Mouse (Mus musculus) pancreas, adult 10 weeks (tissue): Measurements from ENCODE around the gene Gm20773. TPM values are rescaled to one million over a fixed set of nuclear protein-coding genes. Genes with fewer than 3 reads are reported as not detected.

Experiments used
- polyA plus RNA-seq: library from polyadenylated mRNA; stranded (reverse); fragments of 350-450 nt; fragmentation: Illumina TruSeq; extraction: RNeasy Lipid Tissue Mini Kit (QIAGEN cat#74804); gene quantifications from one replicate; pipeline ENCODE4 v1.2.3, GENCODE M21; 2015; ENCODE audit warnings: low read depth, low replicate concordance; ENCODE audit not compliant: insufficient read depth

Gm20773 gene
- polyA plus RNA-seq, result not detected

DNA sequence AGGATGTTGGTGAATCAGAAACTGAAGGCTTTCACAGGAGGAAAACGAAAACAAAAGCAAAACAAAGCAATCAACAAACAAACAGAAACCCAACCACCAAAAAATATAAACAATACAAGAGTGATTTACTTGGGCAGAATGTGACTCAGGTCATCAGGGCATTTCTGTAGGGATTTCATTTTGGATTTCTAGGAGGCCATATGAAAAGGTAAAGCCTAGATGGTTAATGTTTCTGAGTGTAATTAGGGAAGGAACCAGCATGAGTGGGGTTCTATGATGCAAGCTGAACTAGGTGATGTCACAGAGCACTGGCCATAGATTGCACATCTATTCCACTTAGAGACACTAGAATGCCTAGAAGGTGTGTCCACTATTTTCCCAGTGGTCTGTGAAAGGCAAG lies at the start of gene Gm20773:
TSS of gene Gm20773 (plus strand) at position 301 of the 400 bp plus-strand sequence.

DNA sequence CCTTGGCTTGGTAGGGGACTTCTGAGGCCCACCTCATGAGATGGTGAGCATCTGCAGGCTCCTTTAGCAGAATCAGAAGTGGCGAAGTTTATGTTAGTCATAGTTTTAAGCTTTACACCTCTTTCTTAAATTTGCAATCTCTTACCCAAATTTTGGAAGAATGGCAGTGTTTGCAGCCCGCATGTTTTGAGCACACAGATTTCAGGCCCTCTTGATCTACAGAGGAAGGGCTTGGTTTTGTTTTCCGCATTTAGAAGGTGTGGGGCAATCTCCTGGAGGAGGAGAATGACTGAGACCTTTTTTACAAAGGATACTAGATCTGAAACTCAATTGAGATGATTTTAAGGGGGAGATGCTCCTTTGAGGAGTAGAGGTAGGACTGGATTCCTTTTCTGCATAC lies 28.3 kb upstream of the Gm20773 start, which contains the start of gene Gm21866:
TSS of gene Gm21866 (minus strand) at position 101 of the 400 bp plus-strand sequence.

Other genes starting within 250 kb of the Gm20773 start
- gene Gm21440, start 241.6 kb upstream of the Gm20773 start, polyA plus RNA-seq, result not detected
- gene Gm21454, start 241.6 kb upstream of the Gm20773 start, polyA plus RNA-seq, result not detected
- gene Gm21725, start 145.0 kb upstream of the Gm20773 start, polyA plus RNA-seq, result not detected
- not detected for gene Gm21866, start 28.4 kb upstream of the Gm20773 start, polyA plus RNA-seq